Mouse (Mus musculus) hindlimb bud, embryonic 11.5 days (tissue): ENCODE results near the gene Gm3336.
A peak's percentile ranks its signal among the peaks of the same experiment; 100 is the strongest.

Experiments
- DNase-seq: peaks from one replicate; pipeline ENCODE4 v3.0.0-alpha.2; 2012; ENCODE audit warnings: low read depth, low spot score; ENCODE audit errors: extremely low spot score

The Gm3336 gene

GRCm38 (mm10) chr8:70746676-70747075 lies 28.3 kb downstream of the Gm3336 start:
- no peak for DNase-seq

DNA sequence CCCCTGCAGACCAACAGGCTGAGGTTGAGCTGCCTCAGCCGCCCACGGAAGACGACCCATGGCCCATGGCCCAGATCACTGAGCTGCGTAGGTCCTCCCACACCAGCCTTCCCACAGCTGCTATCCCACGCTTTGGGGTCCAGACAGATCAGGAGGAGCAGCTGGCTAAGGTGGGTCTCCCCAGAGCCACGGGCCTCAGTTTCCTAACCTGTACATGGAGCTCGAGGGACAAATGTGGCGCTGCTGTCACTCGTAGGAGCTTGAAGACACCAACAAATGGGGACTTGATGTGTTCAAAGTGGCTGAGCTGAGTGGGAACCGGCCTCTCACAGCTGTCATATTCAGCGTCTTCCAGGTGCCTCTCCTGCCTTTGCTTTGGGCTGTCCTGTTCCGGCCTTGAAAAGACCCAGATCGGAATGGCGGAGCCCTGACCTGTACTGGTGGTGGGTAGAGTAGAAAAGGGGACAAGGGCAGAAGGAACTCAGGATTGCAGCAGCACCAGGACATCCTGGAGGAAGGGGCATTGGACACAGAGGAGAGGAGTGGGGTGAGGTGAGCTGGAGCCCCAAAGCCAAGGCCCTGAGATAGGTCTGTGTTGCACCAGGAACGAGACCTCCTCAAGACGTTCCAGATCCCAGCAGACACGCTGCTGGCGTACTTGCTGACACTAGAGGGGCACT lies 29.0 kb downstream of the Gm3336 start:
- no peak for DNase-seq

- no peak for DNase-seq
These were observed 30.1 kb downstream of the Gm3336 start for GRCm38 (mm10) chr8:70748246-70749096.

GRCm38 (mm10) chr8:70749097-70749674 lies 30.8 kb downstream of the Gm3336 start:
- DNase-seq, result no peak

DNA sequence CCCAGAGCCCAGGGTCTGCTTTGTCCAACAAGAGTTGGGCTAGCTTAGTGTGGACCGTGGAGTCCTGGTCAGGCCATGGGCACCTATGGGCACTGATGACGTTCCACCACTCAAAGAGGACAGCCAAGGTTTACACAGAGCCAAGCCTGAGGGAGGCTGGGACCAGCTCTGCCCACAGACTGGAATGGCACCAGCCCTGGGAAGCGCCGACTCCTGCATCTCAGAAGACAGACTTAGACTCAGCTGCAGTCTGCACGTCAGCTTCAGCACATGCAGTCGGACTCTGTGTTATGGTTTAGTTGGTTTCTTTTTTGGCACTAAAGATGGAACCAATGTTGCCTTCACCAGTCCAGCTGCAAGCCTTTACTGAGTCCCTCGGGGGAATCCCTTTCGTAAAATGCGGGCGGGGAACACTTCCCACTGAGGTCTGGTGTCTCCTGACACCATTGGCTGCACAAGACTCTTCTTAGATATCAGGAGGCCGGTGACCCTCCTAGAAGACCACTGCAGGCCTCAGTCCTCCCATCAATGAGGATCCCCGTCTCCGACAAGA lies 31.9 kb downstream of the Gm3336 start:
- no peak for DNase-seq

- DNase-seq, result no peak
These were observed 33.8 kb downstream of the Gm3336 start for GRCm38 (mm10) chr8:70752000-70752764.

DNA sequence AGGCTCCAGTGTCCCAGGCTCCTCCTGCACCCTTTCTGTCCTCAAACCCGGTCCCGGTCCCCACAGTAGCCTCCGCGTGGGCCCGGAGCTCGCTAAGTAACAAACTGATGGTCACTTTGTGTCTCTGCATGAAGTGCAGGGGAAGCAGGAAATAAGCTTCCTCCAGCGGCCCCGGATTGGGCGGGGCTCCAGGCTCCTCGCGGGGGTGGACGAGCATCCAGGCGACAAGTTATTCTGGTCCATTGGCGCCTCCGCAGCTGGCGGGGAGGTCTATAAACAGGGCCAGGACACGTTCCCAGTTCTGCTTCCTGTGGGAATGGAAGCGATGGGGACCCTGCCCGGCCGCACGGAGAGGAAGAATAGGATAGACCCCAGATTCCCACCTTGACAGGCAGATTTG lies 34.8 kb downstream of the Gm3336 start:
- DNase-seq, result no peak

GRCm38 (mm10) chr8:70754043-70754870 lies 35.9 kb downstream of the Gm3336 start, which contains the start of gene Rab3a:
TSS of gene Rab3a (plus strand) at chr8:70754679.
- peak; percentile 96 for DNase-seq

GRCm38 (mm10) chr8:70754871-70755660 lies 36.7 kb downstream of the Gm3336 start:
- DNase-seq, result no peak

GRCm38 (mm10) chr8:70755661-70756475 lies 37.5 kb downstream of the Gm3336 start:
- DNase-seq, result no peak

GRCm38 (mm10) chr8:70756476-70757040 lies 38.2 kb downstream of the Gm3336 start:
- DNase-seq, result no peak

- no peak for DNase-seq
These were observed 39.4 kb downstream of the Gm3336 start for GRCm38 (mm10) chr8:70757523-70758307.

- no peak for DNase-seq
These were observed 39.9 kb downstream of the Gm3336 start for GRCm38 (mm10) chr8:70758308-70758615.

DNA sequence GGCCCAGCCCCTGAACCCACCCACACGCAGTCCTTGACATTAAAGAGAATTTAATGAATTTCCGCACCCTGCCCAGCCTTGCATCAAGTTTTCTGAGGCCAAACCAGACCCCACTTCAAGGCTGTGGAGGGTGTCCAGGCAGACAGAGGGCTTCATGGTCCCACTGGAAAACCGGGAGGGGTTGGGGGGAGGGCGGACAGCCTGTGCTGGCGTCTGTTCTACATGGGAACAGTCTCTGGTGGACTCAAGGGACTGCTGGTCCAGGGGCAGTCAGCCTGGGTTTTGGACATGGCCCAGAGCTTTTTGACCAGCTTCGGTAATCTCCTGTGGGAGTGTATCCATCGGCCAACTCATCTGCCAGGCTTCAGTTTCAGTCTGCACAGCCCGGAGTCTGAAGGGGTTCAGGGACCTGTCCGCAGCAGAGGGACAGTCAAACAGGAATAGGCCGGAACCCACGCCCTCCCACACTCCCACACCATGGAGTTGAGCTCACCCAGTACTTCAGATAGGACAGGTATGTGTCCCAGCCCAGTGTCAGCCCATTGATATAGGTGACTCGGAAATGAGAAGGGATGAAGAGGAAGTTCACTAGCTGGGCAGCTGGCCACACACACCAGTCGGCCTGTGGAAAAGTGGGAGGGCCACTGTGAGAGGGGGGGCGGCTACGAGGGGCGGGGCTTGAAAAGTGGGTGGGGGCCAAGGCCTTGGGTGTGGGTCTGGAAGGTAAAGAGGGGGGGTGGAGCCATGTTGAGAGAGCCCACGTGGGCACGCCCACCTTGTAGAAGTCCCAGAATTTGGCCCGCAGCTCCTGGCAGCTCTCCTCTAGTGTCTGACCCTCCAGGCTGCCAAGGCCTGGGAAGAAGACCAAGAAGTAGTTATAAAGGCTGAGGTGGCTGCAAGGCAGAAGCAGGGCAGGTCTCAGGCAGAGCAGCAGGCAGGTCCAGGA lies 40.5 kb downstream of the Gm3336 start:
- no peak for DNase-seq

DNA sequence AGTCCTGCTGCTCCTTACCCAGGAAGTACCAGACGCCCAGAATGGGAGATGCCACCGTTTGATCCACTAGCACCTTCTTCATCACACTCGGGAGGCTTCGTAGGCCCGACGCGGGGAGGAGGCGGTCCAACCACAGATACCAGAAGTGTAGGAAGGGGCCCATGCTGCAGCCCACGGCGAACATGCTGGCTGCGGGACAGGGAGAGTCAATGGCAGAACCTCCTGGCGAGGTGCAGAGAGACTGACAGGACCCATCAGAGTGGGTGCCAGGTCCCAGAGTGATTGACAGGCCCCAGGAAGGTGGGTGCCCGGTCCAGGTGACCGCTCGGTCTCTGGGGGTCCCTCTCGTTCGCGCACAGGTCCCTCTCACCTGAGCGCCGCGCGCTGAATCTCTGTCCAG lies 42.0 kb downstream of the Gm3336 start:
- DNase-seq, result no peak

- peak; percentile 98 for DNase-seq
These were observed 42.5 kb downstream of the Gm3336 start, which contains the start of gene Mpv17l2 for GRCm38 (mm10) chr8:70760775-70761406. TSS of gene Mpv17l2 (minus strand) at chr8:70760946.
